Mouse (Mus musculus): ENCODE results near the gene Otos.

Gene Otos

DNA sequence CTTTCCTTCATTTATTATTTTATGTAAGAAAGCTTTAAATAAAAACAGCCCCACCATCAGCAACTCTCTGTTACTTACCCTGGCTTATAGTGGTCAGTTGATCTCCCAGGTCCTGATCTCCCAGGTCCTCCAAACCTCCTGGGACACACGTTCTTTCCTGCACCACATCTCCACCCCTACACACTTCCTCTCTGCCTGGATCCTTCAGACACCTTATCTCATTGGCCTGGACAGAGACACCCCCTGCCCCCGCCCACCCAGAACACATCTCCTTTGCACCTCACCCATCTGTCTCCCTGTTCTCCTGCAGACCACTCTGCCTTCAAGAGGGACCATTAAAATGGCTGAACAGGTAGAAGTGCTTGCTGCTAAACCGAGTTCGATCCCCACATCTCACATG is 1.6 kb downstream of the Otos start:
- DNase-seq (ENCODE audit: low read depth, low spot score), result no peak

GRCm38 (mm10) chr1:92646601-92647000 is 2.0 kb downstream of the Otos start:
- DNase-seq (ENCODE audit: low read depth, low spot score), result no peak

GRCm38 (mm10) chr1:92646111-92646510 is 2.5 kb downstream of the Otos start:
- DNase-seq (ENCODE audit: low read depth, low spot score), result no peak

DNA sequence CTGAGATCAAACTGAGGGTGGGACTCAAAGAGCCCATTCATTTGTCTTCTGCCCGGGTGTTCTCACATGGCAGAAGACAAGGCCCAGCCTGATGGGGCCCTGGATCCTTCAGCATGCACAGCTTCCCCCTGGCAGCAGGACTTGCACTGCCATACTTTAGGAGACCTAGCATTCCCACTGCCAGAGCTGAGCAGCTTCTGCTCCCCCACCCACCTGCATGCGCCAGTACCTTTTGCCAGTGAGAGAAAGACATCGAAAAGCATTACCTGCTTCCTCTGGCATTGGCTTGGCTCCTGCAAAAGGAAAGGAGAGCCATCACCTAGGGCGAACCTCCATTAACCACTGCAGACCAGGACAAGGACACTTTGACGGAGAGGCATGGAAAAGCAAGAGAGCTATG is 3.7 kb downstream of the Otos start:
- DNase-seq (ENCODE audit: low read depth, low spot score), result no peak

DNA sequence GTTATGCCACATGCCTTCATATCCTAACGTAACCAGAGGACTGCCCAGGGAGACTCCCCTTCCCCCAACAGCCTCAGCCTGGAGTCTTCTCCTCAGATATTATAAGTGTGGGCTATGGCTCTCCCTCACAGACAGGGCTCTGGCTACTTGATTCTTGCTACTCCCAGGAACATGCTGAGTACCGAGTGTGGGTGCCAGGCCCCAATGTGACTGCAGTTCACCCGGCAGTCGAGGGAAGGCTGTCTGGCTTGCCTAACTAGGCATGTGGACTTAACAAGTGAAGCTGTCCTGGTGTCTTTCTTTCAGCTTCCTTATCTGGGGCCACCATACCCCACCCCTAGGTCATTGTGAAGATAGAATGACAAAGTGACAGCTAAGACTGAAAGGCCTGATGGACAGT is 5.0 kb downstream of the Otos start:
- DNase-seq (ENCODE audit: low read depth, low spot score), result no peak

DNA sequence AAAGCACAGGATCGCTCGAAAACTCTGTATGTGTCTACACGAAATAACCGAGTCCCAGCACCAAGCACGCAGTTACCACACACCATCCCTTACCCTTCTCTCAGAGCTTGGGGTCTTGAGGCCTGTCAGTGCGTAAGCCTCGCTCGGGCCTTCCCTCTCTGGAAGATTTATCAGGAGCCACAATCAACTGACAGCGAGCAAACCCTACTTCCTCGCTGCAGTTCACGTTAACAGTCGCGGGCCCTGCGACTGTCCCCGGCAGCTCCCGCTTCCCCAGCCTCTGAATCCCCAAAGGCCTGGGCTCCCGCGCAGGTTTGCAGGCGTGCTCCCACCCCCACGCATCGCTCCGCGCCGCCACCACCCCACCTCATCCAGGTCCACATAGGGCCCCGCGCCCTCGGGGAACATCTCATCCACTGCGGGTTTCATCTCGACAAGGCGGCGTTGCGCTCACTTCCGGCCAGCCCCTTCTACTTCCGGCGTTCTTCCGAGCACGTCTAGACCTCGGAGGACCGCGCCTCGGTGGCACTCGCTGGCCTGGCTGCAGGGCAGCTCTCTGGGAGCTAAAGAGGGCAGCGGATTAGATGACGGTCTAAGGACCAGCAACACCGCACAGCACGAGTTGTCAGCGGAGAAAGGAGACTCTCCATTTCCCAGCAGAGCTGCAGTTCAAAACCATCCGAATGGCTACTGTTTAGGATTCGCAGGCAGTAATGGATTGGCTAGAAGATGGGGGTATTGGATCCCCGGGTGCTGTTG is 6.9 kb downstream of the Otos start, which contains the start of gene Cops9:
Gene Cops9 (minus strand): TSS at position 472 of the 759 bp plus-strand sequence.
- peak; percentile 91 for DNase-seq (ENCODE audit: low read depth, low spot score)

DNA sequence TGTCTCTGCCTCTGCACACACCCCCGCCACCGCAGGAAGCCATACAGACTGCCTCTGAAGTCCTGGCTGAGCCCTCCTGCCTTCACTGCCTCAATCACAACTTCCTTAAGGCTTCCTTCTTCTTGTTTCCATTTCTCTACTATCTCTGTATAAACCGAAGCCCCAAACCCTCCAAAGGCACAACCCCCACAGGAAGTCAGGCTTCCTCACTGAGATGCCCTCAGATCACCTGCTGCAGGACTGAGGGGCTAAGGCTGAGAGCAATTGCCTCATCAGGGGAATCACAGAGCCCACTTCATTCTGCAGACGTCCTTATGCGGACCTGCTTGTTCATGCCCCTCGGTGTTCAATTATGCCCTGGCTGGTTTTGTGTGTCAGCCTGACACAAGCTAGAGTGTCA is 8.2 kb downstream of the Otos start:
- DNase-seq (ENCODE audit: low read depth, low spot score), result no peak

DNA sequence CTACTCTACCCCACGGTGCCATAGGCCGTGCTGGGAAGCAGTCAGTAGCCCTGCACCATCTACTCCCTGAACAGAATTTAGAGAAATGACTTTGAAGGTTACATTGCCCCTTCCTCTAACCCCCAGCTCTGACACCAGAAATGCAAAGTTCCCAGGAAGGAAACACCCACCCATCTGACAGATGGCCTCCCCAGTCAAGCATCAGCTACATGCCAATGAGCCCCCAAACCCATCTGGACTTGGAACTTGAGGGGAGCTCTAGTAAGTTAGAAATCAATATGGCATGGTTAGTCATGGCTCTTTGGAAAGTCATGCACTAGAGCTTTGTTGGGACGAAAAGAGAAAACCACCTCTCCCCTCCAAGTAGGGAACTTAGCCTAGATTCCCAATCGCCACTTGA is 9.9 kb downstream of the Otos start:
- DNase-seq (ENCODE audit: low read depth, low spot score), result no peak

GRCm38 (mm10) chr1:92638181-92638580 is 10.5 kb downstream of the Otos start:
- no peak for DNase-seq (ENCODE audit: low read depth, low spot score)

DNA sequence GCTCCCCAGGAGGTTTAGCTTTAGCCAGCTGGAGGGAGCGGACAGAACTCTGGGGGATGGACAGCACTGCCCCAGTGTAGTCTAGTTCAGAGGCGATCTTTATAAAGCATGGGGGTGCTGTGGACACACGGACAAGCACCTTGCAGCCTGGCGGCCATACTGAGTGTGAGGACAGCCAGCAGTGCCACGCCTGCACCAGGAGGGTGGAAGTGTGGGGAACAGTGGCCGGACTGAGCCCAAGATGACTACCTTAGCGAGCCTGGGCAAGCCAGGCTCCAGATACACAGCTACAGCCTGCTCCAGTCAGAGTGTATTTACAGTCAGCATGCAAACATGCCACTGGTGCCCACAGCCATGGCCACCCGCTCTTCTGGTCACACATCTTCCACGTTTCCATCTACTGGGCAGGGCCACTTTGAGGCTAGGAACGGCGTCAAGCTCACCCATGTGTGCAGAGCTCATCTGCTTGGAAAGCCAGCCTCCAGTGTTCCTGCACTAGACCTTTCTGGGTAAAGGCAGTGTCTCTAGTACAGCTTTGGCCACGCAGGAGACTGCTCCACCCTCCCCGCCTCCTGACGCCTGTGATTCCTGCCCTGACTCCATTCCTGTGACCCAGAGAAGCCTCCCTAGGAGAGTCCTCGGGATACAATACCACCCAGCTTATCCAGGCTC is 11.0 kb downstream of the Otos start:
- no peak for DNase-seq (ENCODE audit: low read depth, low spot score)

DNA sequence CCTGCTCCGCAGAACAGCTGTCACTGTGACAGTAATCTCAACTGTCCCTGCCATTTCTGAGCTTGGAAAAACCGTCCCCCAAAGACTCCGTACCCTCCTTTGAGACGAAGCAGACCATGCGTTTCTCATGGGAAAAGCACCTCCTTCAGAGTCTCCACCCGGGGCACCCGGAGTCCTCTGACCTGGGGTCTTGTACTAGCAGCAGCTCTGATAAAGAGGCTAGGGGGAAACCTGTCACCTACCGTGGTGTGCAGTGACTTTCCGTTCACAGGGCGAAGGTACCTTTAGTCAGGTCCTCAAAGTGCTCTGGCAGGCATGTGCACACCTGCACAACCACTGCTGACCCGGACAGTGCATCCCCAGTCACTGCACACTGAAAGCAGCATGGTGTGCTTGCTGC is 12.0 kb downstream of the Otos start:
- no peak for DNase-seq (ENCODE audit: low read depth, low spot score)

DNA sequence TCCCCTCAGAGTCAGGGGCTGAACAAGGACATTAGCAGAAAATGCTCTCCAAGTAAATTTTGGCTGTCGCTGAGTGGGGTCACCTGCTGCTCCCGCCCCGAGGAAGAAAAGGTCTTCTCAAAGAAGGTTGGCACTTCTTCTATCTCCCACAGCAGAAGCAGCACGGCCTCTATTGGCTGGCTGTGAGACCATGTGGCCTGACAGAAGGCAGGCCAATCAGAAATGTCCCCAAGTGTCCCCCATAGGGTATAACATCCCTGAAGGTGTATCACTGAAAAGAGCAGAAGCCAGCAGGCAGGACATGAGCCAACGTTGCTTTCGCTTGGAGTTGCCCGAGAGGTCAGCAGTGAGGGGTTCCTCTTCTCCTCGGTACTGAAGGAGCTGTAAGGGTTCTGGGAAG is 12.6 kb downstream of the Otos start:
- DNase-seq (ENCODE audit: low read depth, low spot score), result no peak

- no peak for DNase-seq (ENCODE audit: low read depth, low spot score)
Observed at GRCm38 (mm10) chr1:92634976-92635599, 13.6 kb downstream of the Otos start.

DNA sequence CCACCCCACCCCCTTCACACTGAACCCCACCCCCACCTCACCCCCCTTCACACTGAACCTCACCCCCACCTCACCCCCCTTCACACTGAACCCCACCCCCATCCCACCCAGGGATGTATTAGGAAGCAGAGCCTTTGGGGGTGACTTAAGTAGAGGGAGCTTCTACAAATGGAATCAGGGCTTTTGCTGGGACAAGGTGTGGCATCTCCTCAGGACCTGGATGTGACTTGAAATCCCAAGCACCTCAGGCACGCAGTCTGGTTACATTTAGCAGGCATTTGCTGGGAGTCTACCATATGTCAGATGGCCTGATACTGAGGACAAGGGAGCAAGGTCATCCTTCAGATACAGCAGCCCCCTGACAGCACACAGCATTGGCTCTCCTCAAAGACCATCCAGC is 14.1 kb downstream of the Otos start:
- no peak for DNase-seq (ENCODE audit: low read depth, low spot score)

- DNase-seq (ENCODE audit: low read depth, low spot score), result no peak
Observed at GRCm38 (mm10) chr1:92633726-92634125, 14.9 kb downstream of the Otos start.

- DNase-seq (ENCODE audit: low read depth, low spot score), result no peak
Observed at GRCm38 (mm10) chr1:92632948-92633347, 15.7 kb downstream of the Otos start.

GRCm38 (mm10) chr1:92632196-92632595 is 16.4 kb downstream of the Otos start:
- DNase-seq (ENCODE audit: low read depth, low spot score), result no peak

DNA sequence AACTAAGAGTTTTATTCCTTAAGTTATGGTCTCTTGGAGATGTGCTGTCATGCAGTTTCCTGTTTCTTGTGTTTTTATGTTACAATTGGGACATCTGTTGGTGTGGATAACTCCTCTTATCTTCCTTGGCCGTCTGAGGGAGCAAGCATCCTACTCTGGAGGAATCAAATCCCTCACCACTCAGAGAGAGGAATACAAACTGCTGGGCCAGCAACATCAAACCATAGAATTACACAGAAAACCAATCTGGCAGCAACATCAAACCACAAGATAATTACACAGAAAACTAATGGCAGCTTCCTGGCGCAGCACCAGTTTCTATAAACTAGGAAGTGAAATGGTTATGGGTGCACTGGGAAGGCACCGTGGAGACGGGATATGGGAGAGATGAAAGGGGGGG is 20.4 kb downstream of the Otos start:
- no peak for DNase-seq (ENCODE audit: low read depth, low spot score)

DNA sequence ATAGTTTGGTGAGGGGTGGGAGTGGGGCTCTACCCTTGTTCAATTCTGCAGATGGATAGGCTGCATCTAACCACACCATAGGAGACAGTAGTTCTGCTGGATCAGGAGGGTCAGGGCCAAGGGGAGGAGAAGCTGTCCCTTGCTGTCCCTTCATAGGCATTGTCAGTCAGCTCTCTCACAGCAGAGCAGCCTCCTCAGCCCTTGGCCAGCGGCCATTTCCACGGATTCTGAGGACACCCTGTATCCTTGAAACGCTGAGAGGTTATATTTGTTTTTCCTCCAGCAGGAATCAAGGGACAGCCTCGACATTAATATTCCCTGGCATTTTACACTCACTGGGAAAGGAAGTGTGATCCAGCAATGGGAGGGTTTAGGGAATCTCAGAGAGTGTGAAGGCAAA is 30.3 kb downstream of the Otos start:
- no peak for DNase-seq (ENCODE audit: low read depth, low spot score)

DNA sequence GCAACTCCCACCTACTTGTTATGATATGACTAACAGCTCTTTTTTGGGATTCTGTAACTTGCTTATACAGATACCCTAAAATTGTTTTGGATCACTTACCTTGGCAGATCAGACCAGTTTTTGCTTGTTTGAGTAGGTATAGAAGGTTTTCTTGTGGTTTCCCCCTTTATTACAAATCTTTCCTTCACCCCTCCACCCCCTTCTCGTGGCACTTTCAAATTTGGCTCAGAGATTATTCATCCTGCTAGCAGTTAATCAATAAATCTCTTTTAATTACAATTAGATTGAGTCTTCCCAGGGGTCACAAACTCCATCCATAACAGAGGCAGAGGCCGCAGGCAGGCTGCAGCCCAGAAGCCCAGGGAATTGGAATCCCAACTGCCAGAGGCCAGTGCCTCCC is 31.2 kb downstream of the Otos start, which contains the start of gene Olfr12:
Gene Olfr12 (plus strand): TSS at position 301 of the 400 bp plus-strand sequence.
- no peak for DNase-seq (ENCODE audit: low read depth, low spot score)

DNA sequence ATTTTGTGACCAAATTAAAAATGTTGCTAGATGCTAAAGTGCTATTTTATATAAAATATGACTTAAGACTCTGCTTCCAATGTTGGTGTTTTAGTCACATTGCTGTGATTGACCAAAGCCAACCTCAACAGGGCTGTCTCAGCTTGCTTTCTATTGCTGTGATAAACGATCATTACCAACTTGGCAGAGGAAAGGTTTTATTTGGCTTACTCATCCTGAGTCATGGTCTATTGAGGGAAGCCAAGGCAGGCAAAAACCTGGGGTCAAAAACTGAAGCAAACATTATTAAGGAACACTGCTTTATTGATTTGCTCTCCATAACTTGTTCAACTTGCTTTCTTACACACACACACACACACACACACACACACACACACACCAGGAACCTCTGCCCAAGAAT is 32.6 kb downstream of the Otos start:
- DNase-seq (ENCODE audit: low read depth, low spot score), result no peak

- DNase-seq (ENCODE audit: low read depth, low spot score), result peak; percentile 32
Observed at GRCm38 (mm10) chr1:92614516-92614915, 34.1 kb downstream of the Otos start.

- no peak for DNase-seq (ENCODE audit: low read depth, low spot score)
Observed at GRCm38 (mm10) chr1:92613175-92613574, 35.5 kb downstream of the Otos start.
